Mouse (Mus musculus) MEL (cell line): ENCODE results near the gene Sept12.

Experiments used
- GABPA ChIP-seq: IDR thresholded peaks from 2 replicates; pipeline ENCODE4 v1.6.1; 2012; ENCODE audit warnings: low read depth, mild to moderate bottlenecking, inconsistent platforms, low read length, improper control_type of control experiment, moderate library complexity
- MAX ChIP-seq: IDR thresholded peaks from 2 replicates; pipeline ENCODE4 v1.6.1; 2011; ENCODE audit warnings: low read length, improper control_type of control experiment
- POLR2A ChIP-seq, 2 experiments: IDR thresholded peaks; 2 replicates each; pipeline ENCODE4 v1.6.1; 2011 to 2012; ENCODE audit warnings: low read length in 2 of 2, mild to moderate bottlenecking in 2 of 2, control low read depth in 1 of 2, improper control_type of control experiment in 1 of 2, low read depth in 1 of 2, moderate library complexity in 1 of 2; ENCODE audit not compliant: control insufficient read depth in 1 of 2, insufficient read depth in 1 of 2, poor library complexity in 1 of 2

DNA sequence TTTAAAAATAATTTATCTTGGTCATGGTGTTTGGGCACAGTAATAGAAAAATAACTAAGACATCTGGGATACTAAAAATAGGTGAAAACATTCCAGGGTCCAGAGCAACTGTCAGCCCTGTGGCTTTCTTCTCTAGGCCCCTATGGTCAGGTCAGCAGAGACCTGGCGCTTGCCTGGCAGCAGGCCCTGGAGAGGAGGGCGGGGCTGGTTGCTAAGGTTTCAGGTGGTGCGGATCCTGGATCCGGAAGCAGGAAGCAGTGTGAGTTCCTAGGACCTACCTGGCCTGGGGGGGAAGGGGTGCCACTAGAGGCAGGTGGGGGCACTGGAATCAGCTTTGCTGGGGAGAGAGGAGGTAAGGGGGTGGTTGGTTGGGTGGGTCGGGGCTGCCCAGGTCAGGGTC lies 9.4 kb upstream of the Sept12 start, which contains the start of gene Smim22:
- TF ChIP-seq MAX (no peak), POLR2A (IDR thresholded peaks at IDR 0.05; ENCODE audit: control insufficient read depth in 1 of 2, insufficient read depth in 1 of 2, low read depth in 1 of 2, low read length in 2 of 2, poor library complexity in 1 of 2) (no peak), GABPA (no peak)
